Mouse (Mus musculus) hindbrain, embryonic 16.5 days (tissue): ENCODE data around the gene Gm28230. TPM values are rescaled to one million over a fixed set of nuclear protein-coding genes. Genes with fewer than 3 reads are reported as not detected.

Experiments used
- ATAC-seq: fragments of 200-750 bp; cut with Nextera tagmentation; 2 replicates; pipeline ENCODE4 v1.8.0; 2017; ENCODE audit warnings: moderate TSS enrichment, moderate library complexity
- H3K27ac ChIP-seq: fragments of 300-500 bp; sonication (generic); 2 replicates; pipeline ENCODE4 v1.5.1; 2014; ENCODE audit warnings: low read depth, mild to moderate bottlenecking, control low read depth, low read length, moderate library complexity
- H3K27me3 ChIP-seq: fragments of 300-500 bp; sonication (generic); replicated peaks from 2 replicates; pipeline ENCODE4 v1.6.1; 2014; ENCODE audit warnings: low read length; ENCODE audit not compliant: control insufficient read depth, insufficient read depth
- H3K36me3 ChIP-seq: fragments of 300-500 bp; sonication (generic); 2 replicates; pipeline ENCODE4 v1.6.1; 2014; ENCODE audit warnings: mild to moderate bottlenecking, low read length, moderate library complexity, mixed read lengths; ENCODE audit not compliant: control insufficient read depth, insufficient read depth
- H3K4me1 ChIP-seq: fragments of 300-500 bp; sonication (generic); 2 replicates; pipeline ENCODE4 v1.6.1; 2014; ENCODE audit warnings: low read depth, low read length; ENCODE audit not compliant: control insufficient read depth, insufficient read depth
- H3K4me2 ChIP-seq: fragments of 300-500 bp; sonication (generic); 2 replicates; pipeline ENCODE4 v1.6.1; 2014; ENCODE audit warnings: mild to moderate bottlenecking, low read length, control low read depth, moderate library complexity
- H3K4me3 ChIP-seq: fragments of 300-500 bp; sonication (generic); 2 replicates; pipeline ENCODE4 v1.5.1; 2014; ENCODE audit warnings: mild to moderate bottlenecking, low read length, control low read depth, moderate library complexity
- H3K9ac ChIP-seq: fragments of 300-500 bp; sonication (generic); 2 replicates; pipeline ENCODE4 v1.6.1; 2014; ENCODE audit warnings: low read depth, mild to moderate bottlenecking, control low read depth, low read length, moderate library complexity
- H3K9me3 ChIP-seq: fragments of 300-500 bp; sonication (generic); 2 replicates; pipeline ENCODE4 v1.6.1; 2014; ENCODE audit warnings: mild to moderate bottlenecking, low read length, moderate library complexity; ENCODE audit not compliant: control insufficient read depth
- WGBS: fragments of 180-500 bp; shearing (Covaris S2); extraction: QIAGEN DNeasy Blood & Tissue Kit; methylation state at CpG from one replicate; pipeline ENCODE4 v1.1.7; 2014; 5-methylcytosine and 5-hydroxymethylcytosine counted together
- polyA plus RNA-seq: library from polyadenylated mRNA; unstranded; fragments of >200 nt; fragmentation: Nextera tagmentation; extraction: Ambion mirVana; gene quantifications from 2 replicates; pipeline ENCODE4 v1.2.1, GENCODE M21; 2015

Gene Gm28230
- polyA plus RNA-seq, 1 experiment from 2014 or later = 0.45 TPM

DNA sequence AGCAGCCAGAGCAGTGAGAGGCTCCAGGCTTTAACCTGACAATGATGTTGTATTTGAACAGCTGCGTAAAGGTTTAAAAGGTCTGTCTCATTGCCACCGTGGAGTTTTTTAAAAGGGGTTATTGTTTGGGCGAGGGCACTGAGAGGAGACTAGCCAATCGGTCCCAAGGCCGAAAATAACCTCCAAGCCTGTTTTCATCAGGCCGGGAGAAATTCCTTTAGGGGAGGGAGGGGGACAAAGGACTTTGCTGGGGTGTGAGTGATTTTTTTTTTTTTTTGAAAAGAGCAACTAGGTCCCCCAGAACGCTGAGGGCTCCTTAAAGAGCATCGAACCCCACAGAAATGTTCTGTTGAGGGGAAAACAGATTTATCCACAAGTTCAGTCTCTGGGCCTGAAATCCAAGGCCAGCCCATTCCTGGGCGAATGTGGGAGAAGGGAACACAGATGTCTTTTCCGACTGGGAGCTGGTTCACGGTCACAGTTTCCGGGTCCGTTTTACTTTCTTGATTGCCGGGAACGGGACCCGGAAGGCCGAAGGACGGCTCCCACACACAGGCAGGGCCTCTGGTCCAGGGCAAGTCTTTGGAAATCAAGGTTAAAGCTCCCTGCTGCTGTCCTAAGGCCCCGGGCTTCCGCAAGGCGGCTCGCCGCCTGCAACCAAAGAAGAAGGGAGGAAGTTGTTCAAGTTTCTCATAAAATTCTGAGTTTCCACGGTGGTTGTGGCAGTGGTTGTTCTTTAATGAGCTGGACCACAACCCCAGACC is 36.8 kb upstream of the Gm28230 start:
- no peak overlapping the region for H3K4me3 ChIP-seq
- no peak overlapping the region for H3K27ac ChIP-seq
- no peak overlapping the region for H3K9ac ChIP-seq
- H3K27me3 ChIP-seq = peaks cover 72% of the 10 kb centered on the region
- H3K4me2 ChIP-seq = no peak overlapping the region
- ATAC-seq = no peak
- H3K36me3 ChIP-seq = no peaks in the 10 kb centered on the region
- peaks cover 3% of the 10 kb centered on the region; the same call in 1 of the 2 replicates for H3K9me3 ChIP-seq
- H3K4me1 ChIP-seq = no peaks in the 10 kb centered on the region
- 3% methylated on average over 24 of the region's 24 CpGs for WGBS

DNA sequence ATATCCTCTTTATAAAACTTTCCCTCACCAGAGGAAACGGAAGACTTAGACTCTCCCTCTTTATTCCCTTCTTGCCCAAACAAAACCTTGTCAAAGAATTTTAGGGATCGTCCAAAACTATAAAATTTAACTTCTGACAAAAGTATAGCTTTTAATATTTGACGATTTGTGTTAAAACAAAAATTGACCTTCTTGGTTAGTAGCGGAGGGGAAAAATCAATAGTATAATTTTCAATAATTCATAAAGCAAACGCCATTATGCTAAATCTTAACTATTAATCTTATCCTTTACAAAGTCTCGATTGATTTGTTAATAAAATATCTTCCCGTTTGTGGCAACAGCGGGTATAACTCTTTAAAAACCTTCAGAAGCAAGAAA is 36.2 kb upstream of the Gm28230 start:
- no peak overlapping the region for H3K4me3 ChIP-seq
- no peak overlapping the region for H3K9ac ChIP-seq
- H3K27ac ChIP-seq = no peak overlapping the region
- H3K4me2 ChIP-seq = no peak overlapping the region
- H3K4me1 ChIP-seq = no peaks in the 10 kb centered on the region
- 10% methylated on average over 8 of the region's 8 CpGs for WGBS
- no peaks in the 10 kb centered on the region for H3K36me3 ChIP-seq
- H3K27me3 ChIP-seq = peaks cover 72% of the 10 kb centered on the region
- no peak for ATAC-seq
- H3K9me3 ChIP-seq = peaks cover 3% of the 10 kb centered on the region; the same call in 1 of the 2 replicates

DNA sequence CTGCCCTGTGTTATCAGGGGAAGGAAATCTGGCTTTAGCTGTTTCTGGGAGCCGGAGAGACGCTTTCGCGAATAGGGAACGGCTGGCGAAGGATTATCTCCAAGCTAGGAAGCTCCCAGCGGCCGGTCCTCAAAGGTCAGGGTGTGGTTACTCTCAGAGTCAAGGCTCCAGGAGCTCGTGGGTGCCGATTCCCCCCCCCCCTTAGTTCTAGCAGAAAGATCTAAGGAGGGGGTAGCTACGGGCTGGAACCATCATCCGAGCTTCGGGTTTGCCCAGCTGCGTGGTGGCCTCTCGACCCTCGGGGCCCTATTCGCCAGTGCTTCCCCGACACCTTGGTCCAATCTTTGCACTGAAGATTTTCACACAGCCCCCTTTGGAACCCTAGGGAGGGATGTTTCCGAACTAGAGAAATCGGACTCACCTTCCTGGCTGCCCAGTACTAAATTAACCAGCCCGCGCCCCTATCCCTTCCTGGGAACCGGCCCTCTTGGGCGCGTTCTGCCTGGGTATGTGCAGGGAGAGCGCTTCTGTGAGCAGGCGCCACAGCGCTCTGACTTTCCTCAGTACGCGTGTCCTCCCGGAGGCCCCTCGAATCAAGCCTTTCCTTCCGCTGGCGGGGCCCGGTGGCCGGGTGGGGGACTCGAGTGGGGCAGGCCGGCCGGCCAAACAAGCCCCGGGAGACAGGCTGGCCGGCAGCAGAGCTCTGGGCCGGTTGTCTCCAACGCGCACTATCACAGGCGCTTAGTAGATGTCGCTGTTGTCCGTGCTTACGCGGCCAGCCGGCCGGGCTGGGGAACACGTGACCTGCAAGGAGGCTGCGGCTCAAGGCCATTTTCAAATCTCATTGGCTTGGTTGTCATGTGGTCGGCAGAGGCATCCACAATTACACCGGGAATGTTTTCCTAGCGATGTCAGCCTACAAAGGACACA is 35.2 kb upstream of the Gm28230 start, which contains the start of gene Hoxd10:
Gene Hoxd10, plus strand, starts transcription at position 903 of the 930 bp plus-strand sequence.
- Histone ChIP-seq H3K27ac (no peak within 1 kb of the TSS), H3K9me3 (peaks cover 3% of the 10 kb centered on the region; the same call in 1 of the 2 replicates), H3K27me3 (peaks cover 76% of the 10 kb centered on the region), H3K36me3 (no peaks in the 10 kb centered on the region), H3K4me1 (no peaks in the 10 kb centered on the region), H3K4me2 (no peak within 1 kb of the TSS), H3K4me3 (no peak within 1 kb of the TSS), H3K9ac (no peak within 1 kb of the TSS)
- peak; percentile 37; the same call in 1 of the 2 replicates for ATAC-seq
- 1% methylated on average over 56 of the region's 56 CpGs for WGBS

DNA sequence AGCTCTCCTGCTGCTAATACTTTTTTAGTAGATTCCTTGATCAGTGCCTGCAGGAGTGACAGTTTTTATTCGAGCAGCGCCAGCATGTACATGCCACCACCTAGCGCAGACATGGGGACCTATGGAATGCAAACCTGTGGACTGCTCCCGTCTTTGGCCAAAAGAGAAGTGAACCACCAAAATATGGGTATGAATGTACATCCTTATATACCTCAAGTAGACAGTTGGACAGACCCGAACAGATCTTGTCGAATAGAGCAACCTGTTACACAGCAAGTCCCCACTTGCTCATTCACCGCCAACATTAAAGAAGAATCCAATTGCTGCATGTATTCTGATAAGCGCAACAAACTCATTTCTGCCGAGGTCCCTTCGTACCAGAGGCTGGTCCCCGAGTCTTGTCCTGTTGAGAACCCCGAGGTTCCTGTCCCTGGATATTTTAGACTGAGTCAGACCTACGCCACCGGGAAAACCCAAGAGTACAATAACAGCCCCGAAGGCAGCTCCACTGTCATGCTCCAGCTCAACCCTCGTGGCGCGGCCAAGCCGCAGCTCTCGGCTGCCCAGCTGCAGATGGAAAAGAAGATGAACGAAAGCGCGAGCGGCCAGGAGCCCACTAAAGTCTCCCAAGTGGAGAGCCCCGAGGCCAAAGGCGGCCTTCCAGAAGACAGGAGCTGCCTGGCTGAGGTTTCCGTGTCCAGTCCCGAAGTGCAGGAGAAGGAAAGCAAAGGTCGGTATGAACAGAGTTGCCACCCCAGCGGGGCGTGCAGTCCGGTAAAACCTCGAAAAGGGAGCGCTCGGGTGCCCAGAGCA is 34.3 kb upstream of the Gm28230 start:
- Histone ChIP-seq H3K27me3 (peaks cover 75% of the 10 kb centered on the region), H3K36me3 (no peaks in the 10 kb centered on the region), H3K4me3 (no peak overlapping the region), H3K9me3 (peaks cover 3% of the 10 kb centered on the region; the same call in 1 of the 2 replicates), H3K9ac (no peak overlapping the region), H3K4me2 (no peak overlapping the region), H3K27ac (no peak overlapping the region), H3K4me1 (no peaks in the 10 kb centered on the region)
- ATAC-seq = no peak
- 3% methylated on average over 35 of the region's 35 CpGs for WGBS

DNA sequence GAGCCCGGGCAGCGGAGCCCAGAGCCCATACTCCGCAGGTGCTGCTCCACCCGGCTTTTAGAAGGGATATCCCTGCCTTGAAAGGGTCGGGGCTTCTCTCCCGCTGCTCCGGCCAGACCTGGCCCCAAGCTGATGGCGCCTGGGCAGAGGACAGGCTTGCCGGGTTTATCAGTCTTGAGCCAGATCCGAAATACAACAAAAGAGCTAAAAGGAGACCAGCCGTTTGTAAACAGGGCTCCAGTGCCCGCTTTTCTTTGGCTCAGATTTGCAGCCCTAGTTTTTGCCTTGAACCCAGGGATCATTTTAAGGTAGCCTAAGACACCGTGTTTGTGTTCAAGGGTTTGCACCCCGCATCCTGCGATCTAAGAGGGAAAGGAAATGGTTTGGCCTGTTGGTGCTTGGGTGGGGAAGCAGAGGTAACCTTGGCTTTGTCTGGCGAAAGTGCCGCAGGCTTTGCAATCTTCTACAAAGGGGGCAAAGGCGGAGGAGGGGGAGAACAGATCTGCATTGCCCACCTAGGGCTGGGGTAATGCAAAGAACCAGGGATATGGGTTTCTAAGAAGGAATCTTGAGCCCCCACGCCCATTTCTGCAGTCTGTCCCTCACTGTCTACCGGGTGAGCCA is 33.6 kb upstream of the Gm28230 start:
- H3K27me3 ChIP-seq = peaks cover 75% of the 10 kb centered on the region
- H3K4me1 ChIP-seq = peaks cover 5% of the 10 kb centered on the region; the same call in 1 of the 2 replicates
- peaks cover 3% of the 10 kb centered on the region; the same call in 1 of the 2 replicates for H3K9me3 ChIP-seq
- no peak overlapping the region for H3K4me2 ChIP-seq
- no peak overlapping the region for H3K27ac ChIP-seq
- 2% methylated on average over 20 of the region's 20 CpGs for WGBS
- ATAC-seq = no peak
- no peak overlapping the region for H3K4me3 ChIP-seq
- no peak overlapping the region for H3K9ac ChIP-seq
- H3K36me3 ChIP-seq = no peaks in the 10 kb centered on the region

DNA sequence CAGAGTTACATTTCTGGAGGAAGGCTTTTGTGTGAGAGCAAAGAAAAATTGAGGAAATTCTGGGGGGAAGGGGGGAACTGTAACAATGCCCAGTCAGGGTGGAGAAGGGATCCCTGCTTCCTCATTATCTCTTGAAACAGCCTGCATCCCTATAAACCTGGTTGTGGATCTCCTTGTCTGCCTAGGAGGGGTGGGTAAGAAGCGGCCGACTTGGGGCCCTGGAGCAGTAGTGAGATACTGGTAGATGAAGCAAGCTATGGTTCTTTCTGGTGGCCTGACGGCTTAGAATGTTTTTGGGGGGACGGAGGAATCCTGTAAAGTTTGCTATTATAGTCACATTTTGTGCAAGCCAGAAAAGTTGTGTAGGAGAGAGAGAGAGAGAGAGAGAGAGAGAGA is 33.1 kb upstream of the Gm28230 start:
- no peak for ATAC-seq
- no peak overlapping the region for H3K4me2 ChIP-seq
- H3K27me3 ChIP-seq = peaks cover 76% of the 10 kb centered on the region
- no peak overlapping the region for H3K9ac ChIP-seq
- no peak overlapping the region for H3K4me3 ChIP-seq
- no peaks in the 10 kb centered on the region for H3K36me3 ChIP-seq
- 7% methylated on average over 4 of the region's 4 CpGs for WGBS
- H3K4me1 ChIP-seq = peaks cover 10% of the 10 kb centered on the region; the same call in 1 of the 2 replicates
- H3K27ac ChIP-seq = no peak overlapping the region
- H3K9me3 ChIP-seq = peaks cover 3% of the 10 kb centered on the region; the same call in 1 of the 2 replicates

DNA sequence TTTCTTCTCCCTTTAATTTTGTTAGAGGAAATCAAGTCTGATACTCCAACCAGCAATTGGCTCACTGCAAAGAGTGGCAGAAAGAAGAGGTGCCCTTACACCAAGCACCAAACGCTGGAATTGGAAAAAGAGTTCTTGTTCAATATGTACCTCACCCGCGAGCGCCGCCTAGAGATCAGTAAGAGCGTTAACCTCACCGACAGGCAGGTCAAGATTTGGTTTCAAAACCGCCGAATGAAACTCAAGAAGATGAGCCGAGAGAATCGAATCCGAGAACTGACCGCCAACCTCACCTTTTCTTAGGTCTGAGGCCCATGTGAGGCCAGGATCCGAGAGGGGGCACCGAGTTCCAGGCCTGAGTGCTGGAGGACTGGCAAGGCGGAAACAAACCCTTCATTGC is 32.5 kb upstream of the Gm28230 start:
- Histone ChIP-seq H3K27ac (no peak overlapping the region), H3K4me3 (no peak overlapping the region)

DNA sequence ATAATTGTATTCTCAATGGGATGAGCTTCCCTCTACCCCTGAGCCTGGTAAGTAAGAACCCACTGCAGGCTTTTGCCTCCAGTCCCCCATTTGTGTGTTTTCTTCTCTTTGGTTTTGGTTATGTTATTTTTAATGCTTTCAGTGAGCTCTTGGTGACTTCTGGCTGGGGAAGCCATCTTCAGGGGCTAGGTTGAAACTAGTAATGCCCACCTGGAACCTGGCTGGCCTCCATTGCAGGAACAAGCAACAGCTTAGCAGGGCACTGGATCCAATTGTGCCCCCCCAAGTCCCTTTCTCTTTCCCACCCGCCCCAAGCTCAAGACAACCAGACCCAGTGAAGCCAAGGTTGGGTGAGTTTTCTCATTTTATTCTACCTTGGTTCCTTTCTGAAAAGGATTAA is 31.1 kb upstream of the Gm28230 start:
- Histone ChIP-seq H3K4me3 (no peak overlapping the region), H3K4me2 (no peak overlapping the region), H3K27ac (no peak overlapping the region), H3K9ac (no peak overlapping the region), H3K9me3 (peaks cover 3% of the 10 kb centered on the region; the same call in 1 of the 2 replicates), H3K36me3 (no peaks in the 10 kb centered on the region), H3K27me3 (peaks cover 68% of the 10 kb centered on the region), H3K4me1 (peaks cover 10% of the 10 kb centered on the region; the same call in 1 of the 2 replicates)
- ATAC-seq = no peak
- WGBS = 5% methylated on average over 1 of the region's 1 CpGs

More for the DNA sequence above, 32.5 kb upstream of the Gm28230 start:
- no peak overlapping the region for H3K4me2 ChIP-seq
- H3K4me1 ChIP-seq = peaks cover 10% of the 10 kb centered on the region; the same call in 1 of the 2 replicates
- H3K36me3 ChIP-seq = no peaks in the 10 kb centered on the region
- peaks cover 73% of the 10 kb centered on the region for H3K27me3 ChIP-seq
- no peak overlapping the region for H3K9ac ChIP-seq
- no peak for ATAC-seq
- under 1% methylated on average over 16 of the region's 16 CpGs for WGBS
- H3K9me3 ChIP-seq = peaks cover 3% of the 10 kb centered on the region; the same call in 1 of the 2 replicates
